Mouse (Mus musculus) leukemia stem cell, adult 10-12 weeks (primary cell): ENCODE results near the gene Emilin3. TPM values are rescaled to one million over a fixed set of nuclear protein-coding genes. Genes with fewer than 3 reads are reported as not detected.

Experiments used
- polyA plus RNA-seq: library from polyadenylated mRNA; stranded (reverse); fragments of >175 nt; gene quantifications from 2 replicates; pipeline ENCODE4 v1.2.3, GENCODE M21; 2012; ENCODE audit warnings: low replicate concordance

The Emilin3 gene
- not detected in 2 replicates for polyA plus RNA-seq

GRCm38 (mm10) chr2:160912231-160912671 is at the start of gene Emilin3:
Gene Emilin3 (minus strand): TSS chr2:160912328.

GRCm38 (mm10) chr2:160880453-160881195 is 31.5 kb downstream of the Emilin3 start, which contains the start of gene Lpin3:
Gene Lpin3 (plus strand): TSS chr2:160880670.

GRCm38 (mm10) chr2:160872890-160873382 is 39.2 kb downstream of the Emilin3 start, which contains the start of gene Zhx3:
Gene Zhx3 (minus strand): TSS chr2:160872998.

Other genes with a start within 250 kb of the Emilin3 start
- 5.7 and 6.6 TPM in 2 replicates for gene Plcg1, start 181.0 kb downstream of the Emilin3 start, polyA plus RNA-seq
- gene Zhx3, start 39.3 kb downstream of the Emilin3 start, polyA plus RNA-seq, result 2.7 TPM in 2 replicates
- gene Lpin3, start 31.7 kb downstream of the Emilin3 start, polyA plus RNA-seq, result 0.16 and 0.34 TPM in 2 replicates
- 1.8 and 4.1 TPM in 2 replicates for gene Chd6, start 196.7 kb upstream of the Emilin3 start, polyA plus RNA-seq